Mouse (Mus musculus) liver, postnatal 0 days (tissue): ENCODE data around the gene Rilp.

ENCODE experiments used
- CTCF ChIP-seq: sonication (generic); IDR thresholded peaks from 2 replicates; pipeline ENCODE4 v1.5.1; 2016; ENCODE audit warnings: antibody characterized with exemption, low read depth
- EP300 ChIP-seq: IDR thresholded peaks from 2 replicates; pipeline ENCODE4 v1.6.1; 2016; ENCODE audit warnings: antibody characterized with exemption, low read depth, mild to moderate bottlenecking

DNA sequence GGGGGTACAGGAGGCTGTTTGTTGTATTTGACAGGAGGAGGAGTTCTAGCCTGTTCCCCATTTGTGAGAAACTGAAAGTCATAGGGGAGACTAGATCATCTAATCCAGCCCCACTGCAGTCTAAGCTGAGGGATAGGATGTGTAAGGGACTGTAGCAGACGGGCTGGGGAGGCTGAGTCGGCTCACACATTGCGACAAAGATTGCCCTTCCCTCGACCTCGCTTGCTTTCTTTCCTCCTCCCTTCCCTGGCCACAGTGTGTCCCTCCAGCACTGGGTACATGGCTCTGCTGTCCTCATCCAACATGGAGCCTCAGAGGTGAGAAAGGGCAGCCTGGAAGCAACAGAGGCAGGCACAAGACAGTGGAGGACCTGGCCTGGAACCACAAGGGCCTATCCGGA is 44.8 kb upstream of the Rilp start:
- TF ChIP-seq CTCF: no peak
- TF ChIP-seq EP300: no peak
